Mouse (Mus musculus) myocyte (in vitro differentiated cells): Measurements from ENCODE around the gene Gm9913. TPM values are rescaled to one million over a fixed set of nuclear protein-coding genes. Genes with fewer than 3 reads are reported as not detected.
A peak's percentile ranks its signal among the peaks of the same experiment; 100 is the strongest.

ENCODE experiments used
- H3K27me3 ChIP-seq: one replicate; pipeline ENCODE4 v1.6.1; 2011; ENCODE audit not compliant: control insufficient read depth, insufficient read depth, insufficient read length
- H3K36me3 ChIP-seq: one replicate; pipeline ENCODE4 v1.6.1; 2011; ENCODE audit not compliant: control insufficient read depth, insufficient read depth
- H3K4me2 ChIP-seq: one replicate; pipeline ENCODE4 v1.6.1; 2011; ENCODE audit warnings: low read depth, control low read depth
- H3K4me3 ChIP-seq: one replicate; pipeline ENCODE4 v1.5.1; 2011; ENCODE audit warnings: mild to moderate bottlenecking, control low read depth, moderate library complexity
- H3K79me2 ChIP-seq: one replicate; pipeline ENCODE4 v1.6.1; 2011; ENCODE audit not compliant: control insufficient read depth, insufficient read depth
- H3ac ChIP-seq: one replicate; pipeline ENCODE4 v1.6.1; 2011; ENCODE audit not compliant: control insufficient read depth, insufficient read length
- CEBPB ChIP-seq: IDR thresholded peaks from 2 replicates; pipeline ENCODE4 v1.6.1; 2011; ENCODE audit warnings: mild to moderate bottlenecking, moderate library complexity; ENCODE audit not compliant: poor library complexity, insufficient read depth, severe bottlenecking
- E2F4 ChIP-seq: IDR thresholded peaks from one replicate; pipeline ENCODE4 v1.6.1; 2011; ENCODE audit warnings: mild to moderate bottlenecking, control low read depth, moderate library complexity; ENCODE audit not compliant: insufficient read depth
- MAX ChIP-seq: IDR thresholded peaks from one replicate; pipeline ENCODE4 v1.6.1; 2011; ENCODE audit warnings: low read depth, mild to moderate bottlenecking, control low read depth
- MYOD1 ChIP-seq, 3 experiments: IDR thresholded peaks; one replicate each; pipeline ENCODE4 v1.6.1; 2011; ENCODE audit warnings: control low read depth in 2 of 3, low read depth in 2 of 3, mild to moderate bottlenecking in 2 of 3, moderate library complexity in 1 of 3; ENCODE audit not compliant: insufficient read length in 2 of 3, control insufficient read depth in 1 of 3
- MYOG ChIP-seq, 3 experiments: IDR thresholded peaks; one replicate each; pipeline ENCODE4 v1.6.1; 2011; ENCODE audit warnings: control low read depth in 2 of 3, low read depth in 2 of 3, mild to moderate bottlenecking in 2 of 3; ENCODE audit not compliant: insufficient read length in 2 of 3, control insufficient read depth in 1 of 3, insufficient read depth in 1 of 3
- POLR2A ChIP-seq: IDR thresholded peaks from one replicate; pipeline ENCODE4 v1.6.1; 2011; ENCODE audit warnings: low read depth, mild to moderate bottlenecking, control low read depth, moderate library complexity; ENCODE audit not compliant: insufficient read length
- POLR2AphosphoS2 ChIP-seq: IDR thresholded peaks from one replicate; pipeline ENCODE4 v1.6.1; 2011; ENCODE audit warnings: low read depth, control low read depth; ENCODE audit not compliant: insufficient read length
- REST ChIP-seq: IDR thresholded peaks from one replicate; pipeline ENCODE4 v1.6.1; 2011; ENCODE audit warnings: mild to moderate bottlenecking, control low read depth, moderate library complexity; ENCODE audit not compliant: insufficient read depth, insufficient read length
- SRF ChIP-seq: IDR thresholded peaks from one replicate; pipeline ENCODE4 v1.6.1; 2011; ENCODE audit warnings: low read depth; ENCODE audit not compliant: control insufficient read depth, insufficient read length
- TCF12 ChIP-seq: IDR thresholded peaks from one replicate; pipeline ENCODE4 v1.6.1; 2011; ENCODE audit warnings: mild to moderate bottlenecking, control low read depth; ENCODE audit not compliant: poor library complexity, insufficient read depth, severe bottlenecking
- TCF3 ChIP-seq: IDR thresholded peaks from one replicate; pipeline ENCODE4 v1.6.1; 2011; ENCODE audit warnings: low read depth, control low read depth; ENCODE audit not compliant: insufficient read length
- USF1 ChIP-seq: IDR thresholded peaks from one replicate; pipeline ENCODE4 v1.6.1; 2011; ENCODE audit warnings: low read depth, mild to moderate bottlenecking, control low read depth, moderate library complexity
- polyA plus RNA-seq: library from polyadenylated mRNA; unstranded; fragments of >200 nt; fragmentation: generic; extraction: Trizol; gene quantifications from one replicate; pipeline ENCODE4 v1.2.1, GENCODE M21; 2012; ENCODE audit warnings: missing spikeins

Gm9913 gene
- polyA plus RNA-seq, 1 experiment = 0.37 TPM

DNA sequence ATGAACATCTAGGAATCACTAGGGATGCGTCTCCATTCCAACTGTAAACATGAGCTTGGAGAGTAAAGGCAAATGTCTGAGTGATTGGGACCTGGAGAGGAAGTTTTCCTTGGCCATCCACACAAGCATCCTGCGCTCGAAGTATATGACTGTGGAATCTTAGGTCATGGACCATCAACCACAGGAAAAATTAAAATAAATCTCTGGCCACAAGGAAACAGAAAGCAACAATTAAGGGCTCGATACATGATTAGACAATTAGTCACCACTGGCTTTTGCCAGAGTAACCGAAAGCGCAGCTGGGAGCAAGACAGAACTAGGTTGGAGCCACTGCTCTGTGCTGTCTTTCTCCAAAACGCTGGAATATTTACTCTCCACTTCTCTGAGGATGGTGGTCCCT lies 35.7 kb downstream of the Gm9913 start:
- Histone ChIP-seq H3K4me3 (no peak overlapping the region), H3K36me3 (no peaks in the 10 kb centered on the region), H3K4me2 (peak overlapping the region; percentile 72), H3ac (no peak overlapping the region), H3K27me3 (no peaks in the 10 kb centered on the region), H3K79me2 (no peaks in the 10 kb centered on the region)
- TF ChIP-seq MAX (no peak), E2F4 (no peak), TCF12 (peak; percentile 19), MYOD1 (IDR thresholded peaks at IDR 0.05; ENCODE audit: control insufficient read depth in 1 of 3, insufficient read length in 2 of 3, low read depth in 2 of 3) (peak in 1 of 3 experiments; percentile 13), CEBPB (0 out of 2 replicates have a peak, but pooled peaks have one; percentile 13)

DNA sequence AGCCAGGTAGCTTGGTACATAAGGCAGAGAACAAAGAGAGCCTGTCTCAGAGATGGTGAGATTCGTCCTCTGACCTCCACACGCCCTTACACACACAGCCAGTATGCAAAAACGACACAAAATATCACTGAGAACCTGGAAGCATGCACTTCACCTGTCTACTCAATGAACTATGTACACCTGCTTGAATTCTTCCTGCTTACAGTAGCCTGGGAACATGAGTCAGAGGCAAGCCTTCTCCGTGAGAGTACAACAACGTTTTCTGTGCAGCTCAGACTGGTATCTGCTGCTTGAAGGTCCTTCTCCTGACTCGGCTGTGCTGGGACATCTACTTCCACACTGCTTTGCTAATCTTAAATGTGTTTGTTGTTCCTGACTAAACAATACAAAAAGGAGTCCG lies 36.6 kb downstream of the Gm9913 start:
- Histone ChIP-seq H3K27me3 (no peaks in the 10 kb centered on the region), H3K4me3 (no peak overlapping the region), H3K4me2 (peak overlapping the region; percentile 72), H3ac (no peak overlapping the region), H3K79me2 (no peaks in the 10 kb centered on the region), H3K36me3 (no peaks in the 10 kb centered on the region)
- TF ChIP-seq POLR2AphosphoS2 = no peak
- TF ChIP-seq CEBPB = no peak
- TF ChIP-seq TCF3 = no peak
- no peak for TF ChIP-seq MAX

DNA sequence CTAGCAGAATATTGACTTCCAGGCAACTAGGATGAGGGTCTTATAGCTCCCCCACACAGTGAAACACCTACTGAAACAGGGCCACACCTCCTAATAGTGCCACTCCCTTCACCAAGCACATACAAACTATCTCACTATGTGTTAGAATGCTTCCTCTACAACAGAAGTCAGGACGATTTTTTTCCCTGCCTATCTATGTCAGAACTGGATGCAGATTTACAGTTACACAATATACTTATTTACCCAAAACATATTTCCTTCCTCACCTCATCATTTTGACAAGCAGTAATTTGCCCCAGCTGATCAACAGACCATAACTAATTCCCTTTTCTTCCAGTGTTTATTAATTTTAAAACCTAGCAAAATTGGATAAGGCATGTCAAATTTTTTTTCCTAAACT lies 38.8 kb downstream of the Gm9913 start:
- no peaks in the 10 kb centered on the region for H3K27me3 ChIP-seq
- no peaks in the 10 kb centered on the region for H3K79me2 ChIP-seq
- TF ChIP-seq E2F4 = no peak
- no peak for TF ChIP-seq REST
- no peak for TF ChIP-seq MYOD1 (IDR thresholded peaks at IDR 0.05; ENCODE audit: control insufficient read depth in 1 of 3, insufficient read length in 2 of 3, low read depth in 2 of 3)
- TF ChIP-seq POLR2AphosphoS2 = no peak
- TF ChIP-seq MAX = no peak
- no peak for TF ChIP-seq TCF3
- no peak for TF ChIP-seq CEBPB
- TF ChIP-seq MYOG (IDR thresholded peaks at IDR 0.05; ENCODE audit: control insufficient read depth in 1 of 3, insufficient read depth in 1 of 3, insufficient read length in 2 of 3, low read depth in 2 of 3) = no peak
- no peak for TF ChIP-seq POLR2A
- no peak for TF ChIP-seq SRF
- TF ChIP-seq USF1 = no peak
- TF ChIP-seq TCF12 = no peak
- no peak overlapping the region for H3ac ChIP-seq
- H3K36me3 ChIP-seq = no peaks in the 10 kb centered on the region
- no peak overlapping the region for H3K4me2 ChIP-seq
- no peak overlapping the region for H3K4me3 ChIP-seq

DNA sequence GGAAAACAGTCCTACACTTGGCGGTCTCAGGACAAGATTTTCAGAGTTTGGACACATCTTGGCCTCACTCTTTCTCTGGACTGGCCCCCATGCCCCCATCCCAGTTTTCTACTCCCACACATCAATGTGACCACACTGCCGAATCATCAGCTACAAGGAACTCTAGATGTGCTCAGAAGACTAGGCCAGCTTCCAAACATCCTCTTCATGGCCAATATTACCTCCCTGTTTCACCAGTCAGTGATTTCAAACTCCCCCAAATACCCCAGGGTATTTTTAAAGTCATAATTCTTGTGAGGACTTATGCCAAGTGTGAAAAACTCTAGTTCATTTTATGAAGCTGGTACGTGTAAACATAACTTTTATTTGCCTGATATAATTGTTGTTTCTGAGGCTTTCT lies 40.1 kb downstream of the Gm9913 start:
- peak; percentile 83 for TF ChIP-seq CEBPB
- no peak for TF ChIP-seq USF1
- TF ChIP-seq REST = no peak
- TF ChIP-seq TCF12 = no peak
- TF ChIP-seq E2F4 = no peak
- TF ChIP-seq SRF = no peak
- TF ChIP-seq MAX = no peak
- no peak for TF ChIP-seq MYOG (IDR thresholded peaks at IDR 0.05; ENCODE audit: control insufficient read depth in 1 of 3, insufficient read depth in 1 of 3, insufficient read length in 2 of 3, low read depth in 2 of 3)
- no peak for TF ChIP-seq TCF3
- no peaks in the 10 kb centered on the region for H3K27me3 ChIP-seq
- no peak overlapping the region for H3K4me3 ChIP-seq
- H3K36me3 ChIP-seq = no peaks in the 10 kb centered on the region
- H3K79me2 ChIP-seq = no peaks in the 10 kb centered on the region
- peak overlapping the region; percentile 39 for H3K4me2 ChIP-seq
- H3ac ChIP-seq = no peak overlapping the region

DNA sequence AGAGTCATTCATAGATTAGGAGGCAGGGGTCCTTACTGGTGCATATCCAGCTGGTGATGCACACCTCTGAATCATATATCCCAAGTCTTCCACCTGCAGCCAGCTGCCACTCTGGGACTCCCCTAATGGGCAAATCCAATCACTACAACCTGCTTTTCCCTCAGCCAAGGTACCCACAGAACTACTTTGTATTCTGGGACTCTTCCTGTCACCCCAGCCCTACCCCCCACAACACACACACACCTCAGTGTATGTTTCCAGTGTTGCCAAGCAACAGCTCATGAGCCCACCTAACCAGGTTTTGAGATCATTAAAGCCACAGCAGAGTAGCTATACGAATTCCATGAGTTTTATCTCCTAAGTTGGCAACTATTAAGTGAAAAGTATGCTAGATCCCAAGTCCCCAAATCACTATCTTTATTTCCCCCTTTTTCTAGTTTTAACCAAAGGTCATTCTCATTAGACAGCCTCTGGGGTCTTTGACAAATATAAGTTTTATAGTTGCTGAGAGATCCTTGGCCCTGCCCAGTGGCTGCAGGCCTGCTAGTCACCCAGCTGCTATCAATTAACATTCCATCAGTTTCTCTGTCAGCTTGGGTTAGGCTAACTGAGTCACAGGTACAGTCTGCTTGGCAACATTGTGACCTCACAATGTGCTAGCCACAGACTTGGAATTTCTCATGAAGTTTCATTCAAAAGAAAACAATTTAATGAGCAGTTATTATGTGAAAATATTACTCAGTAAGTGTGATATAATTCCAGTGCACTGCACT lies 44.1 kb downstream of the Gm9913 start:
- Histone ChIP-seq H3ac (no peak overlapping the region), H3K36me3 (no peaks in the 10 kb centered on the region), H3K4me3 (no peak overlapping the region), H3K4me2 (peak overlapping the region; percentile 39), H3K79me2 (no peaks in the 10 kb centered on the region), H3K27me3 (no peaks in the 10 kb centered on the region)
- no peak for TF ChIP-seq USF1
- TF ChIP-seq TCF3 = no peak
- TF ChIP-seq E2F4 = no peak
- no peak for TF ChIP-seq CEBPB
- no peak for TF ChIP-seq MAX
- no peak for TF ChIP-seq MYOD1 (IDR thresholded peaks at IDR 0.05; ENCODE audit: control insufficient read depth in 1 of 3, insufficient read length in 2 of 3, low read depth in 2 of 3)
- no peak for TF ChIP-seq POLR2A
- no peak for TF ChIP-seq MYOG (IDR thresholded peaks at IDR 0.05; ENCODE audit: control insufficient read depth in 1 of 3, insufficient read depth in 1 of 3, insufficient read length in 2 of 3, low read depth in 2 of 3)
- TF ChIP-seq POLR2AphosphoS2 = no peak
- no peak for TF ChIP-seq REST
- TF ChIP-seq SRF = no peak
- TF ChIP-seq TCF12 = no peak
